Mouse (Mus musculus) midbrain, embryonic 10.5 days (tissue): ENCODE measurements around the gene Srd5a1. TPM values are rescaled to one million over a fixed set of nuclear protein-coding genes. Genes with fewer than 3 reads are reported as not detected.
"Not testable (repeated sequence)": the region's sequence is repeated elsewhere in the genome, so short reads cannot be mapped to it uniquely, and the experiment has no call there.

ENCODE experiments used
- DNase-seq: peaks from one replicate; pipeline ENCODE4 v3.0.0-alpha.2; 2017; ENCODE audit warnings: low spot score
- H3K27ac ChIP-seq: fragments of 300-500 bp; sonication (generic); replicated peaks from 2 replicates; pipeline ENCODE4 v1.5.1; 2016; ENCODE audit warnings: mild to moderate bottlenecking
- H3K27me3 ChIP-seq: fragments of 300-500 bp; sonication (generic); 2 replicates; pipeline ENCODE4 v1.6.1; 2016; ENCODE audit warnings: low read depth, mild to moderate bottlenecking; ENCODE audit not compliant: poor library complexity, severe bottlenecking
- H3K36me3 ChIP-seq: fragments of 300-500 bp; sonication (generic); 2 replicates; pipeline ENCODE4 v1.6.1; 2016; ENCODE audit warnings: mild to moderate bottlenecking, moderate library complexity
- H3K4me1 ChIP-seq: fragments of 300-500 bp; sonication (generic); 2 replicates; pipeline ENCODE4 v1.6.1; 2016
- H3K4me3 ChIP-seq: fragments of 300-500 bp; sonication (generic); 2 replicates; pipeline ENCODE4 v1.5.1; 2016; ENCODE audit warnings: mild to moderate bottlenecking, moderate library complexity
- H3K9me3 ChIP-seq: fragments of 300-500 bp; sonication (generic); replicated peaks from 2 replicates; pipeline ENCODE4 v1.6.1; 2016; ENCODE audit warnings: mild to moderate bottlenecking
- WGBS: fragments of 180-500 bp; shearing (Covaris S2); methylation state at CpG from one replicate; pipeline ENCODE4 v1.1.7; 2016; 5-methylcytosine and 5-hydroxymethylcytosine counted together
- polyA plus RNA-seq: library from polyadenylated mRNA; unstranded; fragments of >200 nt; fragmentation: Nextera tagmentation; extraction: Ambion mirVana; gene quantifications from 2 replicates; pipeline ENCODE4 v1.2.1, GENCODE M21; 2016

Gene Srd5a1
- polyA plus RNA-seq, 1 experiment from 2014 or later: 24.8 TPM

GRCm38 (mm10) chr13:69587849-69588248 is 23.4 kb downstream of the Srd5a1 start:
- Histone ChIP-seq H3K4me3 (no peak overlapping the region), H3K4me1 (peaks cover 11% of the 10 kb centered on the region), H3K36me3 (0 out of 2 replicates have a peak, but pooled peaks cover 2% of the 10 kb centered on the region), H3K27me3 (no peaks in the 10 kb centered on the region), H3K9me3 (no peaks in the 10 kb centered on the region), H3K27ac (no peak overlapping the region)
- DNase-seq: no peak
- 86% methylated on average over 3 of the region's 3 CpGs for WGBS

GRCm38 (mm10) chr13:69586337-69586736 is 24.9 kb downstream of the Srd5a1 start:
- H3K4me1 ChIP-seq: peaks cover 11% of the 10 kb centered on the region
- H3K4me3 ChIP-seq: no peak overlapping the region
- 58% methylated on average over 10 of the region's 10 CpGs for WGBS
- no peak overlapping the region for H3K27ac ChIP-seq
- 0 out of 2 replicates have a peak, but pooled peaks cover 3% of the 10 kb centered on the region for H3K36me3 ChIP-seq
- no peaks in the 10 kb centered on the region for H3K27me3 ChIP-seq
- no peak for DNase-seq
- no peaks in the 10 kb centered on the region for H3K9me3 ChIP-seq

DNA sequence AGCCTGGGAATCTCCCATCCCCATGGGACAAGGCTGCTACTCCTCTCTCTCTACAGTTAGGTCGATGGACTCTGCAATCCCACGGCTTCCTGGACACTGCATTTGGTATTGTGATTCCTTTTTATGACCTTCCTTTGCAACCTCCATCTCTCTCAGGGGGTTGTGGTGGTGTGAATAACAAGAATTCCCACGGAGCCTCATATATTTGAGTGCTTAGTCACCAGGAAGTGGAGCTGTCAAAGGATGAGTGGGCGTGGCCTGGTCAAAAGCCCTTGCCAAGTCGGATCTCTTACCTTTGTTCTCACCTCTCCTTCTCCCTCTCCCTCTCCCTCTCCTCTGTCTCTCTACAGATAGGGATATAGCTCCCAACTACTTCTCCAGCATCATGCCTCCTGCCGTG is 25.4 kb downstream of the Srd5a1 start:
- no peak overlapping the region for H3K4me3 ChIP-seq
- no peak overlapping the region for H3K27ac ChIP-seq
- 0 out of 2 replicates have a peak, but pooled peaks cover 3% of the 10 kb centered on the region for H3K36me3 ChIP-seq
- 71% methylated on average over 6 of the region's 6 CpGs for WGBS
- no peak for DNase-seq
- no peaks in the 10 kb centered on the region for H3K9me3 ChIP-seq
- H3K27me3 ChIP-seq: no peaks in the 10 kb centered on the region
- H3K4me1 ChIP-seq: peaks cover 11% of the 10 kb centered on the region

DNA sequence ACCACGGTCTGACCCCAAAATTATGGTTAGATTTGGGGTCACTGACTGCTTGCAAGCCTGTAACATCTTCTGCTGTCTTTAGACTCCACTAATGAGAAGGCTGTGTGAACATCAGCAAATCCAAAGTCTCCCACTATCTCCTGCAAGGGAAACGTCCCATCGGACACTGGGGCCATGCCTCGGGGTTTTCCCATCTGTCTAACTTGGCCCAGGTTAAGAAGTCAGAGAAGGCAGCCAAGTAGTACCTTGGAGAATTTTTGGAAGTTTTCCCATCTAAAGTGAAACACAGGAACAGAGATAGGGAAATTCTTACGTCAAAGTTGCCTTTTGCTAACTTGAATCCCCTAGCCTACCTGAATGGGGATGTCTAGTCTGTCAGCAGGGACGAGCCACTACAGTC is 27.7 kb downstream of the Srd5a1 start:
- WGBS: 89% methylated on average over 6 of the region's 6 CpGs
- H3K27ac ChIP-seq: no peak overlapping the region
- H3K9me3 ChIP-seq: no peaks in the 10 kb centered on the region
- H3K27me3 ChIP-seq: no peaks in the 10 kb centered on the region
- H3K36me3 ChIP-seq: 0 out of 2 replicates have a peak, but pooled peaks cover 3% of the 10 kb centered on the region
- peaks cover 11% of the 10 kb centered on the region for H3K4me1 ChIP-seq
- no peak overlapping the region for H3K4me3 ChIP-seq
- no peak for DNase-seq

DNA sequence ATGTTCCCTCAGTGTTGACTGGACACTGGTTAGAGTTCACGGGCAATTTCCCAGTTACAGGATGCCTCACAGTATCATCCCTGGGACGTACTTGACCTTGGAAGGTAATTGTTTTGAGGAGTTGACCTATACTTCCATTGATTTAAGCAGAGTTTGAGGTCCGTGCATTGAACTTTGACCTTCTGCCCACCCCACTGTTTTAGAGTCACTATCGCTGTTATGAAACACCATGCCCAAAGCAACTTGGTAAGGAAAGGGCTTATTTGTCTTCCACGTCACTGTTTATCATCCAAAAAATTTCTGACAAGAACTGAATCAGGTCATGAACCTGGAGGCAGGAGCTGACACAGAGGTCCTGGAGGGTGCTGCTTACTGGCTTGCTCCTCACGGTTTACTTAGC is 28.8 kb downstream of the Srd5a1 start:
- 93% methylated on average over 6 of the region's 6 CpGs for WGBS
- no peak overlapping the region for H3K27ac ChIP-seq
- no peak for DNase-seq

GRCm38 (mm10) chr13:69577181-69577834 is 33.9 kb downstream of the Srd5a1 start:
- H3K4me1 ChIP-seq: no peaks in the 10 kb centered on the region
- no peak overlapping the region for H3K27ac ChIP-seq
- no peak overlapping the region for H3K4me3 ChIP-seq
- H3K9me3 ChIP-seq: no peaks in the 10 kb centered on the region
- H3K27me3 ChIP-seq: no peaks in the 10 kb centered on the region
- 0 out of 2 replicates have a peak, but pooled peaks cover 2% of the 10 kb centered on the region for H3K36me3 ChIP-seq
- WGBS: 89% methylated on average over 16 of the region's 16 CpGs
- no peak for DNase-seq

More for the DNA sequence above, 28.8 kb downstream of the Srd5a1 start:
- peaks cover 11% of the 10 kb centered on the region for H3K4me1 ChIP-seq
- 0 out of 2 replicates have a peak, but pooled peaks cover 3% of the 10 kb centered on the region for H3K36me3 ChIP-seq
- H3K9me3 ChIP-seq: no peaks in the 10 kb centered on the region
- no peaks in the 10 kb centered on the region for H3K27me3 ChIP-seq
- H3K4me3 ChIP-seq: no peak overlapping the region

DNA sequence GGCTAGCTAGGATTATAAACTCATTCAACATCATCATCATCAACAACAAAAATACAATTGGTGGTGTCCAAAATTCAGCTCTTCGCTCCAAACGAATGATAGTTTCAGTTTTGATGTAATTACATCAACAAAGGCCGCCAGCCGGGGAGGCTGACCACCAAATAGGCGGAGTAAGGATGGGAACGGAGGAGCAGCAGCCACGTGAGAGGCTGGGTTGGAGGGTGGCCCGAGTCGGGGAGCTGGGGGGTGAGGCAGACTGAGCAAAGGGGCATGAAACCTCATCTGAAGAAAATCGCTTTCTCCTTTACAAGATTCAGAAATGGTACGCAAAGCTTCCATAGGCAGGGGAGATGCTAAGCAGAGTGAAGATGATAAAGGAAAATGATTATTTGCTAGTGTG is 34.6 kb downstream of the Srd5a1 start:
- no peak overlapping the region for H3K27ac ChIP-seq

DNA sequence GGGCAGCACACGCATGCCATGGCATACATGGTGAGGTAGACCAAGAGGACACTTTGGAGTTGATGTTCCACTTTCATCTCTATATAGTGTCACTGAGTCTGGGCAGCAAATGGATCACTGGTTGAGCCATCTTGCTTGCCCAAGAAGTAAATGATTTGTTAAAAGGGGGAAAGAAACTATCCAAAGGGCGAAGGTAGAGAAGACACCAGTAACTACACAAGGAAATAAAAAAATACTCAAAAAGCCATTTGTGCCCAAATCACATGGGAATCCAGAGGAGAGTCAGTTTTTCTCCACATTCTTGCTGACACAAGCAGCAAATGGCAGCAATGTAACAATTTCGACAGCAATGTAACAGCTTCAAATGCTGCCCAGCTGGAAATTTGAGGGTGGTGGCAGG is 38.6 kb downstream of the Srd5a1 start:
- Histone ChIP-seq H3K36me3 (no peaks in the 10 kb centered on the region), H3K27ac (no peak overlapping the region), H3K27me3 (no peaks in the 10 kb centered on the region), H3K9me3 (no peaks in the 10 kb centered on the region), H3K4me3 (no peak overlapping the region), H3K4me1 (no peaks in the 10 kb centered on the region)
- no peak for DNase-seq
- 96% methylated on average over 3 of the region's 3 CpGs for WGBS

More for the DNA sequence above, 34.6 kb downstream of the Srd5a1 start:
- DNase-seq: no peak
- Histone ChIP-seq H3K9me3 (no peaks in the 10 kb centered on the region), H3K4me1 (no peaks in the 10 kb centered on the region), H3K36me3 (no peaks in the 10 kb centered on the region), H3K4me3 (no peak overlapping the region), H3K27me3 (no peaks in the 10 kb centered on the region)
- WGBS: 66% methylated on average over 11 of the region's 11 CpGs

- no peak for DNase-seq
- 86% methylated on average over 9 of the region's 9 CpGs for WGBS
- no peak overlapping the region for H3K27ac ChIP-seq
- no peaks in the 10 kb centered on the region for H3K36me3 ChIP-seq
- no peaks in the 10 kb centered on the region for H3K4me1 ChIP-seq
- no peaks in the 10 kb centered on the region for H3K27me3 ChIP-seq
- H3K9me3 ChIP-seq: no peaks in the 10 kb centered on the region
- no peak overlapping the region for H3K4me3 ChIP-seq
These were observed 42.0 kb downstream of the Srd5a1 start for GRCm38 (mm10) chr13:69569201-69569600.

GRCm38 (mm10) chr13:69565401-69565800 is 45.8 kb downstream of the Srd5a1 start:
- not testable (repeated sequence) for H3K36me3 ChIP-seq, H3K27ac ChIP-seq, H3K27me3 ChIP-seq, H3K4me3 ChIP-seq, H3K9me3 ChIP-seq, DNase-seq, H3K4me1 ChIP-seq
- WGBS: 90% methylated on average over 4 of the region's 4 CpGs

DNA sequence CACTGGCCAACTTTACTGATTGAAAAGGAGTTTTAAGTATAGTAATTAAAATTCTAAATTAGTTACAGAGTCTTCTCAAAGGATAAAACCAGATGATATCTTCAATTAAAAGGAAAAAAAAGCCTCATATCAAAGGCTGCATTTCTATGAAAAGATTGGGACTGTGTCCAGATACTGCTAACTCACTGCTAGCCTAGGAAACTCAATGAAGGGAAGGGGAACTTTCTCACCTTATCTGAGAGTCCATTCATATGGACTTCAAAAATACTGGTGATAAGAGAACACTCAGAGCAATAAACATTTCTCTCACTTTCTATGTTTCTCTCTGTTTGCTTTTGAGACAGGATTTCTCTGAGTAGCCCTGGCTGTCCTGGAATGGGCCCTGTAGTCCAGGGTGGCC is 46.7 kb downstream of the Srd5a1 start:
- Histone ChIP-seq H3K9me3 (no peaks in the 10 kb centered on the region), H3K27ac (no peak overlapping the region), H3K4me3 (no peak overlapping the region), H3K4me1 (peaks cover 5% of the 10 kb centered on the region), H3K27me3 (no peaks in the 10 kb centered on the region), H3K36me3 (no peaks in the 10 kb centered on the region)
- DNase-seq: no peak

DNA sequence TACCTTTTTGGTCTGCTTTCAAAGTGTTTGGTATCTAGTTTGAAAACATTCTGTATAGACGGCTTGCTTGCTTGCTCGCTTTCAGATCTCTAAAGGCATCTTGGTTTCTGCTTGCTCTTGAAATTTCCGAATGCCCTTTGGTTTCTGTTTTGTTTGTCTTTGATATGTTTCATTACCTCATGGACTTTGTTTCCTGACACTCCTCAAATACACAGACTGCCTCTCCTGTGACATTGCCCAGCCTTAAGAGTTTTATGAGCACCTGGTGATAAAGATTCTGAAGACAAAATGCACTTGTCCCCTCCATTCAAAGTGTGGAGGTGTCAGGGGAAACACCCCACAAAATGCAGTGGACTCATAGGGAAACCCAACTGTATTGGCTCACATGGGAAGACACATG is 47.3 kb downstream of the Srd5a1 start:
- 88% methylated on average over 3 of the region's 3 CpGs for WGBS
- no peak overlapping the region for H3K27ac ChIP-seq
- DNase-seq: no peak
- H3K36me3 ChIP-seq: no peaks in the 10 kb centered on the region
- peaks cover 11% of the 10 kb centered on the region for H3K4me1 ChIP-seq
- H3K27me3 ChIP-seq: no peaks in the 10 kb centered on the region
- no peaks in the 10 kb centered on the region for H3K9me3 ChIP-seq
- no peak overlapping the region for H3K4me3 ChIP-seq

- Histone ChIP-seq H3K36me3 (no peaks in the 10 kb centered on the region), H3K4me3 (no peak overlapping the region), H3K27ac (no peak overlapping the region), H3K4me1 (peaks cover 11% of the 10 kb centered on the region), H3K9me3 (no peaks in the 10 kb centered on the region), H3K27me3 (no peaks in the 10 kb centered on the region)
- WGBS: 73% methylated on average over 12 of the region's 12 CpGs
- no peak for DNase-seq
These were observed 48.3 kb downstream of the Srd5a1 start for GRCm38 (mm10) chr13:69562654-69563574.
